Mouse (Mus musculus) right cerebral cortex, postnatal 25 days (tissue): ENCODE measurements around the gene Dffb.

Experiments used
- DNase-seq: peaks from one replicate; pipeline ENCODE4 v3.0.0; 2022

Dffb gene

DNA sequence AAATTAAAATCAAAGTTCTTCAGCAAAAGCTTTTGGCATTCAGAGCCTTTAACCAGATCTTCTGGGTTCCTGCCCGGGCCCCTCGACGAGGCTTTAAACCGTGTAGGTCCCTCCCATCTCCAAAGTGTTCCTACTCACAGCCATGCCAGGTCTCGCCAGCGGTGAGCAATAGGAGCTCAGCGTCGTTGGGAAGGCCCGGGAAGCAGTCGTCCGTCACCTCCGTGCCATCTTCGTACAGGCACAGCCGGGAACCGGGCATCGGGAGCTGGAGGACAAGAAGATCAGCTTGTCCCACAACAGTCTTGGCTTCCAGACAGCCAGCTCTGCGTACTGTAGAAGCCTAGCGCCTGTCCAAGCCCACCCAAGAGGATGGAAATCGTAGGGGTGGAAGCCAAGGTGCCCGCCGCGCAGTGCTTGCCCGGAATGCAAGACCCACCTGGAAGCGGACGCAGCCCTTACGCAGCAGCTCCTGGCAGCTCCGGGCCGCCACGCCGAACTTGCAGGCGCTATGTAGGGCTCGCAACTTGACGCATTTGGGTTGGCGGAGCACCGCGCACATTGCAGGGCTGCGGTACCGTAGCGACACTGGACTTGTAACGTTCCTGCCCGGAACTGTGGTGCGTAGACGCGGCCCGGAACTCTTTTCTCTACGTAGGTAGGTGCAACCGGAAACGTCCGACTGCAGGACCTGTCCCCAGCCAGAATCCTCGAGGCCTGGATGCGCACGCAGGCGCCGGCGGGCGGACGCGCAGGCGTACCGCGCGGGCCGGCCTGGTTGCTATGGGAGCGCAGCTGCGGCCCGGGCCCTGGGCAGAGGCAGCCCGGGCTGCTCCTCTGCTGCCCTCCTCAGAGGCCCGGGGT, at the start of gene Dffb, which contains the start of gene Cep104:
Dffb (minus strand) TSS at position 696 of the 861 bp plus-strand sequence.
Cep104 (plus strand) TSS at position 764 of the 861 bp plus-strand sequence.
- peak; percentile 94 for DNase-seq

GRCm38 (mm10) chr4:154023754-154024601, 49.1 kb upstream of the Dffb start:
- no peak for DNase-seq

DNA sequence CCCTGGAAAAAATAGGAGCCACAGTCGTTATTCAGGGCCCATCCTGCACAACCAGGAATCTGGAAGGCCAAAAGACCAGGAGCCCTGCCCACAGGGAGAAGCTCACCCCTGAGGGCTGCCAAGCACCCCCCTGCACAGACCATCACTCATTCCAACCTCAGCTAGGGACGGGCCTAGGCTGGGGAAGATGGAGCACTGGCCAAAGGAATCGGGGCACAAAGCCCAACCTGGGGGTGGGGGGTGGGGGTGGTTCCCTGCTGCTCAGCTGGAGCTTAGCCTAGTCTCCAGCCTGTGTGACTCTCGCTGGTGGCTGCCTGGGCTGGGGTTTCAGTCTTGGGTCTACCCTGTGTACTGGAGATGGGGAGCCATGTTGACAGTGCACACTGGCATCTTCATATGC, 47.9 kb upstream of the Dffb start:
- DNase-seq, result no peak

- DNase-seq, result no peak
Measured at GRCm38 (mm10) chr4:154022407-154022806, 47.5 kb upstream of the Dffb start.

- no peak for DNase-seq
Measured at GRCm38 (mm10) chr4:154021432-154021831, 46.5 kb upstream of the Dffb start.

GRCm38 (mm10) chr4:154019571-154019970, 44.6 kb upstream of the Dffb start:
- DNase-seq, result no peak

DNA sequence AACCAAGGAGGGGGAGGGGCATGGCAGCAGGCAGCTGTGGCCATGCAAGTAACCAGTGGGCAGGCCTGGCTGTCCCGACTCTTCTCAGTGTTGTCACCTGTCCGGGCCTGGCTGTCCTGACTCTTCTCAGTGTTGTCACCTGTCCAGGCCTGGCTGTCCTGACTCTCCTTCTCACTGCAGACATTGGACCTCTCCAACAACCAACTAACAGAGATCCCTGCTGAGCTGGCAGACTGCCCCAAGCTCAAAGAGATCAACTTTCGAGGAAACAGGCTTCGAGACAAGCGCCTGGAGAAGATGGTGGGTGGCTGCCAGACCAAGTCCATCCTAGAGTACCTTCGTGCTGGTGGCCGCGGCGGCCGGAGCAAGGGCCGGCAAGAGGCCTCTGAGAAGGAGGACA, 40.5 kb upstream of the Dffb start:
- DNase-seq, result no peak

GRCm38 (mm10) chr4:154012132-154012882, 37.4 kb upstream of the Dffb start:
- no peak for DNase-seq

- DNase-seq, result peak; percentile 86
Measured at GRCm38 (mm10) chr4:154011646-154012089, 36.7 kb upstream of the Dffb start, which contains the start of gene Lrrc47. Gene Lrrc47 (plus strand): TSS chr4:154011731.

- DNase-seq, result no peak
Measured at GRCm38 (mm10) chr4:154010907-154011645, 36.1 kb upstream of the Dffb start.

GRCm38 (mm10) chr4:154007759-154008158, 32.8 kb upstream of the Dffb start:
- DNase-seq, result no peak

- no peak for DNase-seq
Measured at GRCm38 (mm10) chr4:154006264-154006663, 31.3 kb upstream of the Dffb start.

GRCm38 (mm10) chr4:154005488-154005887, 30.6 kb upstream of the Dffb start:
- DNase-seq, result no peak

- no peak for DNase-seq
Measured at GRCm38 (mm10) chr4:153993505-153993904, 18.6 kb upstream of the Dffb start.

- DNase-seq, result no peak
Measured at GRCm38 (mm10) chr4:153992715-153993114, 17.8 kb upstream of the Dffb start.

DNA sequence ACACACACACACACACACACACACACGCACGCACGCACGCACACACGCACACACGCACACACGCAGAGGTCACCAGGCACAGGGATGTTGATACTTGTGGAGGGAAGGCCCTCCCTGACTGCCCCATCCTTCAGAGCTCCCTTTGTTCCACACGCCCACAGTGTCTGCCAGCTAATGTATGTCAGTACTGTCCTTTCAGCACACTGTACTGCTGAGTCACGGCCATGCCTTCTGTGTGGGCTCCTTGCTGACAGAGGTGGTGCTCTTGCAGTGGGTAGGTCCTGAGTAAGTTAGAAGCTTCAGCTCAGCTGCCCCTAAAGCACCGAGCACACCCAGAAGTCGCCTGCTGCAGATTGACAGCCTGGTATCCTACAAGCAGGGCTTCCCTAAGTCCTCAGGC, 5.5 kb upstream of the Dffb start:
- no peak for DNase-seq

- DNase-seq, result no peak
Measured at GRCm38 (mm10) chr4:153979243-153979642, 4.3 kb upstream of the Dffb start.

DNA sequence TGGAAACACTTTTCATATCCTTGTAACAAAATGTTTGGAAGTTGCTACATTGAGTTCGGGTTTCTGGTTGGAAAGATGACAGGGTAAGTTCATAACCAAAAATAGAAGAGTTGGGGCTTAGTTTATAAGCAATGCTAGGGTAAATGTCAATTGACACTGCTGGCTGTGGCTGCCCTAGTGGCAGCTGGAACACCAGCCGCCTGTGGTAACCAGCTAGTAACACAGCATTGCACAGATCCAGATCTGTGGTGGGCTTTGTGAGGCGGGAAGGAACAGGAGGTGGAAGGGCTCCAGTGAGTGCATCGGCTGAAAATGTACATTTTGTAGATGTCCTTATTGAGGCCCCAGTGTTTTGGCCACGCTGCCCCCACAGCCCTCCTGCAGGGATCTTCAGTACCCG, 842 bp upstream of the Dffb start:
- no peak for DNase-seq

- no peak for DNase-seq
Measured at GRCm38 (mm10) chr4:153975292-153975662, 351 bp upstream of the Dffb start.

- no peak for DNase-seq
Measured at GRCm38 (mm10) chr4:153968063-153968462, 6.9 kb downstream of the Dffb start.

- no peak for DNase-seq
Measured at GRCm38 (mm10) chr4:153967556-153967955, 7.4 kb downstream of the Dffb start.

- DNase-seq, result no peak
Measured at GRCm38 (mm10) chr4:153966651-153967050, 8.3 kb downstream of the Dffb start.
